Mouse (Mus musculus) left cerebral cortex, postnatal 4 days (tissue): Measurements from ENCODE around the gene Dgcr2. TPM values are rescaled to one million over a fixed set of nuclear protein-coding genes. Genes with fewer than 3 reads are reported as not detected.

Experiments used
- DNase-seq: peaks from one replicate; pipeline ENCODE4 v3.0.0-alpha.2; 2022
- intact Hi-C: fragments of 180-260 bp; cut with DNase I; formaldehyde crosslinking; loops from one replicate; pipeline ENCODE4 v1.15.1; 2025
- total RNA-seq, 2 experiments: library from RNA; stranded (reverse); gene quantifications; 2 replicates each; pipeline ENCODE4 v1.2.3; 2021

The Dgcr2 gene
- total RNA-seq, 2 experiments from 2014 or later = 116 to 123 TPM

DNA sequence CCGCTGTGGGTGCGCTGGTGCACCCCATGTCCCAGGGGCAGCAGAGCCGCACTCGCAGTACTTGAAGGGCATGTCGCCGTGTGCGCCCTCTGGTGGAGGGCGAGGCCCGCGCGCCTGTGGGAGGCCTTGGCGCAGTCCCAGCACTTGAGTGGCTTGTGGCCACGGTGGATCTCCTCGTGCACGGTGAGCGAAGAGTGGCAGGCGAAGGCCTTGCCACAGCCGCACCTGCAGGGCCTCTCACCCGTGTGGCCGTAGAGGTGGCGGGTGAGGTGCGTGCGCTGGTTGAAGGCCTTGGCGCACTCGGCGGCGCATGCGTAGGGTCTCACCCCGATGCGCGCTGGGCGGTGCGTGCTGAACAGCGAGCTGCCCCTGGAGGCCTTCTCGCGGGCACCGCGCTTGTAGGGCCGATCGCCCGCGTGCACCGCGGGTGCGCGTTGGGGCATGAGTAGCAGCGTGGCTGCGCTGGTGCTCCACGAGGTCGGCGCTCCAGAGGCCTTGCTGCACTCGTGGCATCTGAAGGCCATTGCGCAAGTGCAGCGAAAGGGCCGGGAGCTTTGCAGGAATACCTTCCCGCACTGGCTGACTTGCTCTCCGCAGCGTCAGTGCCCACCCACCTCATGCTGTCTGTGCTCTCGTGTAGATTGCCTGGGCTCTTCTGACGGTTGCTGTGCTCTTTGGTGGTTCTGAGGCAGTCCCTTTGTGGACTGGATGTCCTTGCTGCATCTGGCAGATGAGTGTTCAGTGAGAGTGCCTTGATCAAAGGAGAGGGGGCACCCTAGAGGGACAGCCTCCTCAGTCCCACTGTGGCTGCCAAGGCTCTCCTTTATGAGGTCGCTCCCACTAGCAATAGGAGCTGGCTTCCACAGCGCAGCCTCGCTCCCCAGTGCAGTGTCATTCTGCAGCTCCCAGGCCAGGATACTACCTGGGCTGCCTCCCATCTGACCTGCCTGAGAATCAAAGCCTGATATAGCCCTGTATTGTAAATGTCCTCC lies 82.7 kb downstream of the Dgcr2 start:
- peak; percentile 73 for DNase-seq
- intact Hi-C loops = no loop called here

DNA sequence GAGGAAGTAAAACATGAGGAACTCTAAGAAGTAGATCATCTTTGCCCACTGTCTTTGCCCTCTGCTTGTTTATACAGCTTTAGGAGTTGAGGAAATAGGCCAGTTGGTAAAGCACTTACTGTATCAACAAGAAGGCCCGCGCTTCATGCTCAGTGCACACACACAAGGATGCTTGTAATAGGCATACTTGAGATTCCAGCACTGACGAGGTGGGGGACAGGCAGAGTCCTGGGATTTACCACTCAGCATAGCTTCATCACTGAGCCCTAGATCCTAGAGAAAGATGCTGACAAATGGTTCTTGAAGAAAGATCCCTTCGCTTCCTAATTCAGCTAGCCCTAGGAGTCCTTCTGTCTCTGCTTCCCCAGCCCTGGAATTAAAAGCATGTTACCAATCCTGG lies 85.2 kb downstream of the Dgcr2 start:
- DNase-seq = no peak
- intact Hi-C loops = no loop called here

DNA sequence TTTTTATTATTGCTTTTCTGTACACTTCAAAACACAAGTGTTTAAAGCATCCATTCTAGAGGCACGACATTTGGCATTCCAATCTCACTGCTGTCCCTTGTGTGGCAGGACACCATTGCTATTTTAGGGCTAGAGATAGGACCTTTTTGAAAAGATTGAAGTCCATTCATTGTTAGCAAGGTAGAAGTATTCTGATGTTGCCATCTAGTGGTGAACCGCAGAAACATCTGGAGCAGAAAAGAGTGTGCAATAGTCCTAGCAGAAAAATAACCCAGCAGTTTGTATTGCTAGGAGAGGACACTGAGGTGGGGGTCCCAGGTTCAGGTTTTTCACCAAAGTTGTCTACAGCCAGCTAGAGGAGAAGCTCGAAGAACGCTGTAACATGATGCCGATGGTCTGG lies 86.2 kb downstream of the Dgcr2 start:
- intact Hi-C loops = no loop called here
- DNase-seq = no peak

GRCm38 (mm10) chr16:17809711-17810110 lies 88.7 kb downstream of the Dgcr2 start:
- no peak for DNase-seq

GRCm38 (mm10) chr16:17809125-17809524 lies 89.2 kb downstream of the Dgcr2 start:
- intact Hi-C loops = no loop called here
- peak; percentile 52 for DNase-seq

More at GRCm38 (mm10) chr16:17809711-17810110, 88.7 kb downstream of the Dgcr2 start:
- intact Hi-C loops = no loop called here

DNA sequence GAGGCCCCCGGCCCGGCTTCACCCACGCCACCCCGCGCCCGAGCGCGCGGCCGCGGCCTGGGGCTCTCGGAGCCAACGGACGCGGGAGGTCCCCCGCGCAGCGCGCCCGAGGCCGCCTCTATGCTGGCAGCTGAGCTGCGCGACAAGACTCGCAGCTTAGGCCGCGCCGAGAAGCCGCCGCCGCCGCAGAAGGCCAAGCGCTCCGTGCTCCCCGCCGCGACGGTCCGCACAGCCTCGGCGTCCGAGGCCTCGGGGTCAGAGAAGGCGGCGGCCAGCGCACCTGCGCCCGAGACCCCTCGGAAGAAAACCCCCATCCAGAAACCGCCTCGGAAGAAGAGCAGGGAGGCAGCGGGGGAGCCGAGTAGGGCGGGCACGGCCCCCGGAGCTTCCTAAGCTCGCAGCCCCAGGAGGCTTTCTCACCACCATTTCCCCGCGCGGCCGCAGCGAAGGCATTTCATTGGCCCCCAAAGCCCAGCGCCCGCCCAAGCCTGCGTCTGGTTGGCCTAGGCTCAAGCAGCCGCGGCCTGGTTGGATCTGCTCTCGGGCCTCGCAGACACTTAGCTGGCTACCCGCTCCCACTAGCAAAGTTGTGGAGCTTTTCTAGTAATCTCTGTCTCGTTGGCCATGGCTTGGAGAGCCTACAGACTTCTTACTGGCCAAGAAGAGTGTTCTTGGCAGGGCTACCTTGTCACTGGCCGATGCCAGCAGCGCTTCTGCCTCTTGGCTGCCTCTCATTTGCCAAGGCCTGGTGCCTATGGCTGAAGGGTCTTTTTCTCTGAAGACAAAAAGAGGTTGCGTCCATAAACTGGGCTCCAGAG lies 91.0 kb downstream of the Dgcr2 start:
- intact Hi-C loops = no loop called here
- DNase-seq = peak; percentile 87

- intact Hi-C loops = no loop called here
- peak; percentile 38 for DNase-seq
Measured at GRCm38 (mm10) chr16:17806581-17807191, 91.7 kb downstream of the Dgcr2 start.

DNA sequence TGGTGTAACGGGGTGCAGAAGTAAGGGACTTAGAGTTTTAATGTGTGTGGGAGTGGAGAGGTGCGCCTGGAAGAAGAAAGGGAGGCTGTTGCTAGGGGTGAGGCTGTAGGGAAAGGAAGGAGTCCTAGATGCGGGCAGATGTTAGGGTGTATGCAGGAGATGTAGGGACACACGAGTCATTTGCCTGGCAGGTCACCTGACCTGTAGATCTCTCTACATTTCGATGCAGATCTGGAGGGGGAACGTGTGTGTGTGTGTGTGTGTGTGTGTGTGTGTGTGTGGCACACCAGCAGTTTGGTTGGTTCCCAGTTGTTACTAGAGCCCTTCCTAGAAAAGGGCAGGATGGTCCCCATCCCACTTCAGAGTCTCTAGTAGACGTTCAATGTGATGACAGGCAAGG lies 93.4 kb downstream of the Dgcr2 start:
- intact Hi-C loops = no loop called here
- DNase-seq = no peak

- intact Hi-C loops = no loop called here
- no peak for DNase-seq
Measured at GRCm38 (mm10) chr16:17804449-17804912, 93.9 kb downstream of the Dgcr2 start.

DNA sequence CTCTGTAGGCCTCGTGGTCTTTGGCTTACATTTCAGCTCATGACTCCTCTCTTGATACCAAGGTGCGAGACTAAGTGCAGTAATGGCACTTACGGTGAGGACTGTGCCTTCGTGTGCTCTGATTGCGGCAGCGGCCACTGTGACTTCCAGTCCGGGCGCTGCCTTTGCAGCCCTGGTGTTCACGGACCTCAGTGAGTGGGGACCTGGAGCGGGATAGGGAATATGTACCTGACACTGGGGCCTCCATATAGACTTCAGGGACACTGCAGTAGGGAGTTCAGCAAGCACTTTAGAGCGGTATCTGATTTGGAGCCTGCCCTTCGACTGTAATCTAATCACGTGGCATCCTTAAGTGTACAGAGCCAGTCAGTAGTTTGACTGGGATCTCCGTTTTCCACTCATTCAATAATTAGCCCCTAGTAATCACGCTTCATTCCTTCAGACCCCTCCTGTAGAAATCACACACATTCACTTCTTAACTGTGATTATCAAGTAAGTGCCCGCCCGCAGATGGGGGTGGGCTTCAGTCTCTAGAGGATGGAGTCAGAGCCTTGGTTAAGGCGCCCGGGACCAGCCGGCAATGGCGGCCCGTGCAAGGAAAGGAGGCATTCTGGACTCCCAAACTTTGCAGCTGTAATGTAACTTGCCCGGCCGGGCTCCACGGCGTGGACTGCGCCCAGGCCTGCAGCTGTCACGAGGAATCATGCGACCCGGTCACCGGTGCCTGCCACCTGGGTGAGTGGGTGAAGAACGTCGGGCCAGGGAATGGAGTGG lies 94.5 kb downstream of the Dgcr2 start:
- DNase-seq = no peak

GRCm38 (mm10) chr16:17802839-17803674 lies 95.3 kb downstream of the Dgcr2 start:
- DNase-seq = peak; percentile 32
- intact Hi-C loops = no loop called here

More for the DNA sequence above, 94.5 kb downstream of the Dgcr2 start:
- intact Hi-C loops = no loop called here

DNA sequence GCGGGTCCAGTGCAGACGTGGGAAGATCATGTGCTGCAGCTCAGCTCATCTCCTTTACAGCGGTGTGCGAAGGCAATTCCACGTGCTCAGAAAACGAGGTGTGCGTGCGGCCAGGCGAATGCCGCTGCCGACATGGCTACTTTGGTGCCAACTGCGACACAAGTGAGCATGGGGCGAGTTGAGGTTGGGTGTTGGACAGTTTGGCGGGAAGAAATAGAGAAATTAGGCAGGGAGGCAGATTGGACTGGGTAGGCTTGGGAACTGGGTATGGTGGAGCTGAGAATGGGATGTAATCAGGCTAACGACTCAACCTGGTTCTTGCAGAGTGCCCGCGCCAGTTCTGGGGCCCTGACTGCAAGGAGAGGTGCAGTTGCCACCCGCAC lies 95.9 kb downstream of the Dgcr2 start:
- intact Hi-C loops = no loop called here
- no peak for DNase-seq

GRCm38 (mm10) chr16:17801777-17802455 lies 96.4 kb downstream of the Dgcr2 start:
- no peak for DNase-seq
- intact Hi-C loops = no loop called here

- intact Hi-C loops = no loop called here
- DNase-seq = no peak
Measured at GRCm38 (mm10) chr16:17799584-17799983, 98.8 kb downstream of the Dgcr2 start.

DNA sequence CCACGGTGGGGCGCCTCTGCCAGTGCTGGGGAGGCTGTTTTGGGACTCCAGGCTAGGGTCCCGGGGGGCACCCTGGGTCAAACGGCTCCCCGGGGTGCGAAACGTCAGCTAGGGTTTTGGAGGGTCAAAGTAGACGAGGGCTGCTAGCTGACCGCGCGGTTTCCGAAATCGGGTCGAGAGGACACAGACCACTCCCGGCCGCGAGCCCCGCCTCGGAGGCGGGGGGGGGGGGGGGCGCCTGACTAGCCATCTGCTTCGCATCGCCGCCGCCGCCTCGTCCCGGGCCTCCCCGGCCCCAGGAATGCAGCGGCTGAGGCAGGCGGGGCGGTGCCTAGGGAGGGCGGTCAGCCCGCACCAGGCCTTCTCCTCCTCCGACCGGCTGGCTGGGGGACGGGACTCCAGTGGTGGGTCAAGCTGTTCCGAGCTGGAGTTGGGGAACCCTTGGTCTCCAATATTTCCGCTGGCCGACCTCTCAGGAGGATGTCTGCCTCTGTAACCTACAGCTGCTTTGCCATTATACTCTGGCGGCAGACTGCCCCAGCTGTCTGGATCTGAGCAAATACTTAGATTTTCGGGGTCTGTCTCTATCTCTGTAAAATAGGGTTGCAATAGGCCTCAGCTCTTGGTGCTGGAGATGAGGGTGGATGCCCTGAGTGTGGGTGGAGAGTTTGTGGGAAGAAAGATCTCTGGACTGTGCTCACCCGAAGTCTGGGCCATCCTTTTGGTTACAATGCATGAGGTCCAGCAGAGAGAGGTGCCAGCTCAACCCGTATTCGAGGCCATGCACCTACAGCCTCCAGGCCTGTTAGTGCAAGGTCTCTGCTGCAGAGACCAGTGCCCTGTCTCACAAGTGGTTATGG lies 99.8 kb downstream of the Dgcr2 start:
- DNase-seq = no peak
- intact Hi-C loops = no loop called here

- intact Hi-C loops = no loop called here
- DNase-seq = no peak
Measured at GRCm38 (mm10) chr16:17797812-17798311, 100.5 kb downstream of the Dgcr2 start.

DNA sequence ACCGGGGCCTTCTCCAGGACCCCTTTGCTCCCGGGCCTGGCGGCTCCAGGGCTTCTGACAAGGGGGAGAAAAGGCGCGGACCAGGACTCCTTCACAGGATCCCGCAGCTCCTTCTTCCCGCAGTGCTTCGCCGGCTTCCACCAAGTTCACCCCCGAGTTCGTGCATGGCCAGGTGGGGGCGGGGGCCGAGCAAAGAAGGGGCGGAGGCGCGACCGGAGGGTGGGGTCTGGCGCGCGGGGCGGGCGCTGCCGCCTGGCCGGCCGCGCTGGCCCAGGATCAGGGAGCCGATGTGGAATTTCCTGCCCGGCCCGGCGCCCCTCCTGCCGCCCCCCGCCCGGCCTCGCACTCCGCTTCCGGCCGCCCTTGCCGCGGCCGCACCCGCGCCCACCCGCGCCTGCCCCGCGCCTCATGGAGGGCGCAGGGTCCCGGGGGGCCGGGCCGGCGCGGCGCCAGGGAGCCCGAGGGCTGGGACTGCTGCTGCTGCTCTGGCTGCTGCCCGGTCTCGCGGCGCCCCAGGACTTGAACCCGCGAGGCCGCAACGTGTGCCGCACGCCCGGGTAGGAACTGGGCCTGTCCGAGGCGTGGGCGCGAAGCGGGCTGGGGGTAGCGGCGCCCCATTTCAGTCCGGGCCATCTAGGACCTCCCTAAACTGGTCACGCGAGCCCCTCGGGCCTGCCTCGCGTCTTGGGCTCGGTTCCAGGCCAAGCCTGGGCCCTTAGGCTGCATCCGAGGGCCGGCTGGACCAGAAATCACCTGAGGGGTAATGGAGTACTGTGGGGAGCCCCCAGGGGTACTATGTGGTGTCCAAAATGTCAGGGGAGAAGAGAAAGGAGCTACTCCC lies 101.2 kb downstream of the Dgcr2 start, which contains the start of gene Scarf2:
Scarf2 (plus strand) TSS at position 312 of the 841 bp plus-strand sequence.
- no peak for DNase-seq

More for the DNA sequence above, 101.2 kb downstream of the Dgcr2 start, which contains the start of gene Scarf2:
- intact Hi-C loops = no loop called here
